Mouse (Mus musculus) layer of hippocampus, adult 8-10 months (tissue): ENCODE results near the gene Unc93a2. TPM values are rescaled to one million over a fixed set of nuclear protein-coding genes. Genes with fewer than 3 reads are reported as not detected.
"Not testable (repeated sequence)": the region's sequence is repeated elsewhere in the genome, so short reads cannot be mapped to it uniquely, and the experiment has no call there.

ENCODE experiments used
- DNase-seq, 2 experiments: peaks; one replicate each; pipeline ENCODE4 v3.0.0; 2022; ENCODE audit warnings: low spot score in 2 of 2
- total RNA-seq, 4 experiments: library from RNA; stranded (reverse); gene quantifications; 2 replicates each; pipeline ENCODE4 v1.2.4; 2022

Gene Unc93a2
- total RNA-seq, 4 experiments from 2014 or later: not detected

- DNase-seq: not testable (repeated sequence)
Observed at GRCm38 (mm10) chr17:7371879-7372278, 13.4 kb downstream of the Unc93a2 start, which contains the start of gene Gm49630. Gm49630 (minus strand) TSS chr17:7371979.

GRCm38 (mm10) chr17:7369401-7369800 is 15.9 kb downstream of the Unc93a2 start:
- DNase-seq: not testable (repeated sequence)

DNA sequence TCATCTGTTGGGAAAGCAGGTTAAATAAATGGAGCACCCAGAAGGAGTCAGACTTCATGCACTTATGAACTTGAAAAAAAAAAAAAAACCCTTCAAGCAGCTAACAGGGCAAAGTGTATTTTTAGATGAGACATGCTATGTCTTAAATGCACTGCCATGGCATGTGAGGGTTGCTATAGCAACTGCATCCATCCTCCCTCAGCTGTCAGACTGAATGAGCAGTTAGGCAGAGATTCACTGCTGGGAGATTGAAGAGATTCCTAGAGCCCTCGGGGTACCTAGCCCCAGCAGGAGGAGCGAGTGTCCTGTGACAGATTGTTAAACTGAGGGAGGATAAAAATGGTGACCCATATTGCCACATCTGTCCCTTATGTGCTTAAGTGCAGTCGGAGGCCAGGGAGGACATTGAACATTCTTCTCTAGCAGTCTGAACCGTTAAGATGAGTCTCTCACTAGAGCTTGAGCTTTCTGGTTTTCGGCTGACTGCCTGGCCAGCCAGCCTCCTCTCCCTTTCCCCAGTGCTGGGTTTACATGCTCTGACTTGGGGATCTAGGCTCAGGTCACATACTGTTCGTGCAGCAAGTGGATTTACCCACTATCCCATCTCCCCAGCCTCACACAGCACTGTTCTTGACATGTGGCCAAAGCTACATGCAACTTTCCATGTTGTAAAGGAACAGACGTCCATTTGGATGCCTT is 18.4 kb downstream of the Unc93a2 start:
- not testable (repeated sequence) for DNase-seq

- not testable (repeated sequence) for DNase-seq
Observed at GRCm38 (mm10) chr17:7366265-7366664, 19.0 kb downstream of the Unc93a2 start.

DNA sequence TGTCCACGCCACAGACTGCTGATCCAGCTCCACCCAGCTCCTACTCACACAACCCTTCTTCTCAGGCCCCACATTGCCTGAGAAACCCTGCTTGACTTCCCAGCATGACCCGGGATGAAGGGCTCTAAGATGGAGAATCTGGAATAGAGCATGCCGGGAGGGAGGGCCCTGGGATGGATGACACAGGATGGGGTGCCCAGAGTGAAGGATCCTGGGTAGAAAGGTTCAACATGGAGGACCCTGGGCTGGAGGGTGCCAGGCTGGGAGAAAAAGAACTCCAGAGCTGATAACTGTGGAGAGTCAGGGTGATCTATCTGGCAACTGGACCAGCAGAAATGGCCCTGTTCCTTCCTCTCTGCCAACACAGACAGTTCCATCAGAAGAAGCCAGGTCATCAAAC is 19.6 kb downstream of the Unc93a2 start:
- not testable (repeated sequence) for DNase-seq

DNA sequence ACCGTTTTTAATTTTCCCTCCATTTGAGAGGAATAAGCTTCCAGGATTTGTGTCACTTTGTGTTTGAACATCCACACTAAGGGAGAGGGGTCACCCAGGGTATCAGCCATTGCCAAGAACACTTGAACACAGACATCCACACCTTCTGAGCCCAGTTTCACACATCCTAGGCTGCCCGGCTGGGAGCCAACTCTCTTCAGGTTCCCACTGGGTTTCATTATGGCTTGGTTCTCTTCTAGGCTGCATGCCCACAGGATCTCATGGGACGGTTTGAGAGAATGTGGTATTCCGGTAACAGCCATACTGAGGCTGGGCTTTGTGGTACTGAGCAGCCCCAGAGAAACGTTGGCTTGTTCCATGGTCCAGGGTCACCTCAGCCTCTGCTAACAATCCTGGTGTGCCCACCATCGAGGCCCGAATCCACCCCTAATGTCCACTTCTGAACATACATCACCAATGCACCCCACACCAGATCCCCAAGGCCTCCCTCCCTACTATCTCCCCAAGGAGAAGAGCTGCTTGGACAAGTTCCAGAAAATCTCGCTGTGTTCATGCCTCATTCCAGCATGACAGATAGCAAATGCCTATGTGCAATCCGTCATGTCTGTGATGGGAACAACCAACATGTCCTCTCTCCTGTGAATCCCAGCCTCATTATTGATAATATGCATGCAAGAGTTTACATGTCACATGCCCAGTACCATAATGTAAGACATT is 24.4 kb downstream of the Unc93a2 start:
- DNase-seq: not testable (repeated sequence)

GRCm38 (mm10) chr17:7359806-7360205 is 25.5 kb downstream of the Unc93a2 start:
- not testable (repeated sequence) for DNase-seq

DNA sequence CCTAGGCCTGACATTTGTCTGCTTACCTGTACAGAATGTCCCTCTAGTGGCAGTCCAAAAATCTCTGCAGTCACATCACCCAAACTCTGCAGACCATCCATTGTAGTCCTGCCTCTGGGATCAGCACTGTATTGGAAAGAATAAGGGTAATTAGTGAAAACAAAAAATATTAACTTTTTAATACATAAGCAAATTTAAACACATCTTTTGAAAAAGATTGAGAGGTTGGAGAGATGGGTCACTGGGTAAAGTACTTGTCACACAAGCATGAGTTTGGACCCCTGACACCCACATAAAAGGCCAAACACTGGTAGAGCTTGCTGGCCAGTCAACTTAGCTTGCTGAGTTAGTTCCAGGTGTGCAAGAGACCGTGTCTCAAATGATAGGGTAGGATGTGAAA is 32.7 kb downstream of the Unc93a2 start, which contains the start of gene Ttll2:
Ttll2 (minus strand) TSS at position 101 of the 400 bp plus-strand sequence.
- DNase-seq: not testable (repeated sequence)

DNA sequence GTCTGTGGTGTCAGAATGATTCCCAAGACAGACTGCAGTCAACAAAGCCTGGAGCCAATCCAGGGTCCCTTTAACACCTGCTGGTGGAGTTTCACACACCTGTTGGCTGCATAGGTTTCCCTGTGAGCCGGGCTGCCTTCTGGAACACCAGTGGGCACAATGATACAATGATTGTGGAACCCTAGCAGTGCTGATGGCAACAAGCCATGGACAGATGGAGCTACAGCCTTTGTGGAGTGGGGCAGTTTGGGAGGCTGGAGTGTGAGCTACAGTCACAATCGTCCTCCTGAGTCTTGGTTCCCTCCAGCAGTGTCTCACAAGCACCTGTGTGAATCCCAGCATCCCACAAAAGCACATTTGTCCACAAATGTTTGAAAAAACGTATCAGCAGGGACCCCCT is 36.5 kb downstream of the Unc93a2 start:
- DNase-seq: not testable (repeated sequence)

DNA sequence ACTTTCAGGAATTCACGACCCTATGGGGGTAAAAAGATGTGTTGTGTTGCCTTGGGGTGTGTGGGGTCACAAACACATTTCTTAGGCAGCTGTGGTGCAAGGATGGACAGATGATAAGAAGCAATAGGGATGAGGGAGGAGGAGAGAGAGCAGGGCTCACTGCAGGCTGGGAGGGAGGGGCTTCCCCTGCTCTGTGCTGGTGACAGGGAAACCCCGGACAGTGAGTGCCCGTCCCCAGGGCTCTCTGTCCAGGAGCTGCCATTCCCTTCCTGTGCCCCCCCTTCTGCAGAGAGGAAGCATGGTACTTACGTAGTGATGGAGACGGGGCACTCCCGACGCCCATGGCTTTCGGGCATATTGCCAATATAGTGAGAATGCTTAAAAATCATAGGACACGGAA is 47.9 kb downstream of the Unc93a2 start:
- DNase-seq: not testable (repeated sequence)

DNA sequence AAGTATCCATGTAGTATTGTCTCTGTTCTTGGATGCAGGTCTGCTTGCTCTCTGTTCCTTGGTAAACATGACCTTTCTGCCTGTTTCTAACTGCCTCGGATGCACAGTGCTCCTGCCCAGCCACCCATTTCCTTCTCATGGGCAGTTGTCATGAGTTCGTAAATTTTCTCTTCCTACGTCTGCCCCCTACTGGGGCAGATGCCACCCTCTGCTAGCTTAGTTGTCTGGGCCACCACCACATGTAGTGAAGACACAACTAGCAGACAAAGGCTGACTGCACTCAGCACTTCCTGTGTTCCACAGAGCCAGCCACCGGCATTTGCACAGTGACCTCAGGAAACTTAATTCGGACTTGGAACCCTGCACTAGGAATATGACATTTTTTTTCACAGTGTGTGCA is 52.5 kb downstream of the Unc93a2 start:
- not testable (repeated sequence) for DNase-seq

- DNase-seq: not testable (repeated sequence)
Observed at GRCm38 (mm10) chr17:7326415-7326814, 58.8 kb downstream of the Unc93a2 start.

DNA sequence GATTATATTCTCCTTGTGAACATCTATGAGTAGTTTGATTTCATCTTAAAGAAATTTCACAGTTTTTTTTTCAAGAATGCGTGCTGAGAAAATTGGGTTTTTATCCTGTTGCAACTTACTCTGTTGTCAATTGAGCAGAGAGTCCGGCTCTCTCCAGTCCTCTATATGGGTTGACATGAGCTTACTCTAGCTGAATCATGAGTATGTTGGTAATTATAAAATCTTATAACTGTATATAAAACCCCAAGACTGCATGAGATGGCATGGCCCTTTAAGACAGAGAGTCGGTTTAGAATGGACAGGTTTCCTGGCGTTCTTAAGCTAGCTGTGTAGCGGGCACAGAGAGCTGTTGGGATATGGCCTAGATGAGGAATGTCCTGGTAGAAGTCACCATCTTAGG is 60.9 kb downstream of the Unc93a2 start, which contains the start of gene Tcp10a:
Tcp10a (plus strand) TSS at position 301 of the 400 bp plus-strand sequence.
- DNase-seq: not testable (repeated sequence)

DNA sequence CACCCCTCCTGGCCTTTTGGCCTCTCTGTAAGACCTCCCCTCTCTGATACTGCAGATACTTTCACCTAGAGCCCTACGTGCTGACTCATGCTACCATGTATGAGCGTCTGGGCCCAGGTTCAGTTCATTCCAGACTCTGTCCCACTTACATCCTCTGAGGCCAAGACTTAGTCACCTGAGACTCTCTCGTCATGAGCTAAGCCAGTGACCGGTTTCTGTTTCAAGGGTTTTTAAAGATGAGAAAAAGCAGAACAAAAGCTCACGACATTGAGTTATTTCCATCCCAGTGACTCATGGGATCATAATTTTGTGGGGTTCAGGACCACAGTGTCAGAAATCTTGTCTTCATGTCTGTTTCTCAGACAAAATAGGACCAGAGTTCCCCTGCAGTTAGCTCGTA is 65.5 kb downstream of the Unc93a2 start:
- DNase-seq: not testable (repeated sequence)

DNA sequence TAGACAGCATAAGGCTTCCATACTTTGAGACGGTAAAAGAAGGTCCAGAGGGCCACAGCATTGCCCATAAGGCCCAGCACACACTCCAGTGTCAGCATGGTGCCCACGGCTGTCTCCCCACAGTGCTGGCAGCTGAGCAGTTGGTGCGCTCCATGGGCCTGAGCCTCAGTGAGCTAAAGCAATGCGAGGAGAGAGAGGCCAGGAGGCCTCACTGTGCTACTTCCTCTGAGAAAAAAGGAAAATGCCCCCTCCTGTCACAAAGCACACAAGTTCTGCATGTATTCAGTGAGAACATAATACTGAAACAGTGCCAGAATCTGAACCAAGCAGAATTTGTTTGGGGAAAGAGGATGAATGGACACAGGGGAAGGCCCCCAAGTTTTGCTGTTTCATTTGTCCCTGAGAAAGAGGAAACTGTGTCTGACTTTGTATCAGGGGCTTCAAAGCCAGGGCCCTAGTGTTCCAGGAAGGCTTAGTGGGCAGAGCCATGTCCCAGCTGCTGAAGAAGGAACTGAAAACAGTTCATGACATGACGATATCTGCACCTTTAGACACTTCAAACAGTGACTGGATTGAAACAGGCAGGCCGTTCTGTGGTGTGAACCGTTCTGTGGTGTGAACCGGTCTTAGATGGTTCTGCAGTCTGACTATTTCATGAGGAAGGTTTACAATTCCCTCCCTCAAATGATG is 69.4 kb downstream of the Unc93a2 start:
- not testable (repeated sequence) for DNase-seq

Other genes starting within 250 kb of the Unc93a2 start
- 10 to 100 TPM; 32.1 to 43.0 (median 37.4) TPM for gene Rps6ka2, start 215.3 kb downstream of the Unc93a2 start, total RNA-seq
- under 1 TPM in 1 of 4 experiments, not detected in 3; 0.43 TPM for gene Tcp10a, start 60.8 kb downstream of the Unc93a2 start, total RNA-seq
- gene Ttll2, start 32.8 kb downstream of the Unc93a2 start, total RNA-seq: not detected
- not detected for gene Gm49630, start 13.5 kb downstream of the Unc93a2 start, total RNA-seq